Mouse (Mus musculus) G1E (cell line): ENCODE results near the gene Spata45.

Experiments
- CTCF ChIP-seq: IDR thresholded peaks from 2 replicates; pipeline ENCODE4 v1.5.1; 2012; ENCODE audit warnings: low read depth, low read length, inconsistent platforms, mixed read lengths
- POLR2AphosphoS5 ChIP-seq: IDR thresholded peaks from 2 replicates; pipeline ENCODE4 v1.6.1; 2012; ENCODE audit warnings: low read depth, low read length, inconsistent platforms; ENCODE audit not compliant: insufficient replicate concordance
- TAL1 ChIP-seq: conservative IDR thresholded peaks from 2 replicates; pipeline ENCODE4 v1.6.1; 2012; ENCODE audit warnings: low read depth, low read length, inconsistent platforms, mixed read lengths

DNA sequence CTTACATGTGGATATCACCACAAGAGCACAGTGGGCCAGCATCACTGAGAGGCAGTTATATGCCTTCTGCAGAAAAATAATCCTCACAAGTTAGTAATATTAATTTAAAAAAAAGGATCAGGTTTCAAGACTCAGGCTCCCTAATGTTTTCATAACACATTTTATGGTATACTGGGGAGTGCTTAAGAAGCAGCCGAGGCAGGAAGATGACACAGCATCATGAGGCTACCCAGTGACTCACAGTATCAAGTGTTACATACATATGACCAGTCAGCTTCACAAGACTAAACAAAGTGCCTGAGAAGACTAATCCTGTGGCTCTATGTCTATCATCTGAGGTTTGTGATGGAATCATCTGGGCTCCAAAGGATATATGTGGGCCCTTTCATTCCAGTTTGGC is 38.4 kb upstream of the Spata45 start:
- TF ChIP-seq CTCF (no peak), POLR2AphosphoS5 (no peak), TAL1 (no peak)
